Mouse (Mus musculus): ENCODE data around the gene Gm20825. TPM values are rescaled to one million over a fixed set of nuclear protein-coding genes. Genes with fewer than 3 reads are reported as not detected.
"Not testable (repeated sequence)": the region's sequence is repeated elsewhere in the genome, so short reads cannot be mapped to it uniquely, and the experiment has no call there.

Gm20825 gene
- not detected for total RNA-seq (2021)

- intact Hi-C loops (cut with DNase I); DNase-seq (ENCODE audit: low spot score): not testable (repeated sequence)
These were observed at the start of gene Gm20825 for GRCm38 (mm10) chrY:8071407-8071806. Gene Gm20825, minus strand, starts transcription at chrY:8071507.

Other genes starting within 250 kb of the Gm20825 start
- not detected for gene Gm29049, start 74.3 kb downstream of the Gm20825 start, total RNA-seq (2021)
- gene Gm20824, start 186.4 kb upstream of the Gm20825 start, total RNA-seq (2021), result not detected

All from heart, postnatal 25 days (tissue).